Mouse (Mus musculus): ENCODE measurements around the gene Aoc3.

- TF ChIP-seq CTCF (conservative IDR thresholded peaks at IDR 0.05; ENCODE audit: insufficient read depth, insufficient read length, low read depth, low read length) (no peak), POLR2A (IDR thresholded peaks at IDR 0.05; ENCODE audit: low read depth, low read length) (no peak)
Observed at GRCm38 (mm10) chr11:101287306-101287705, 43.1 kb upstream of the Aoc3 start.
